Mouse (Mus musculus) ES-Bruce4 (cell line): ENCODE data around the gene Lmtk3.

ENCODE experiments used
- CTCF ChIP-seq: IDR thresholded peaks from one replicate; pipeline ENCODE4 v1.8.1; 2011; ENCODE audit warnings: low read depth, low read length
- EP300 ChIP-seq: IDR thresholded peaks from 2 replicates; pipeline ENCODE4 v1.6.1; 2011; ENCODE audit warnings: low read depth, low read length; ENCODE audit not compliant: insufficient read depth
- POLR2A ChIP-seq: IDR thresholded peaks from one replicate; pipeline ENCODE4 v1.8.1; 2011; ENCODE audit warnings: low read length; ENCODE audit not compliant: insufficient read depth

DNA sequence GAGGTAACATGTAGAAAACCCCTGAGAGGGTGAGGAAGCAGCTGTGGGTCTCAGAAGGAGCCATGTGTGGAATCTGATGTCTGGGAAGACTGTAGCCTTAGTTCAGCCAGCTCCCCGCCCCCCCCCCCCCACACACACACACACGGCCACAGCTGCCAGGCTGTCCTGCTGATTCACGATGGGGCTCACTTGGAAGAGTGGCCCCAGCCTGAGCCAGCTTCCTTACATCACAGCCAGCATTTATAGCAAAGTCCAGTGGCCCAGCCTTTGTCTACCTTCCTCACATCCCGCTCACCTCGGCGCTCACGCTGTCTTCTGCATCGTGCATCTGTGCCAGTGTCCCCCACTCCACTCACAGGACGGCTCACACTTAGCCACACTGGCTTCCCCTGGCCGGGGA is 34.1 kb upstream of the Lmtk3 start:
- TF ChIP-seq CTCF = no peak
- no peak for TF ChIP-seq EP300
- no peak for TF ChIP-seq POLR2A
